Mouse (Mus musculus) liver, embryonic 14.5 days (tissue): ENCODE results near the gene Dgkz. TPM values are rescaled to one million over a fixed set of nuclear protein-coding genes. Genes with fewer than 3 reads are reported as not detected.

Experiments used
- ATAC-seq: fragments of 200-750 bp; cut with Nextera tagmentation; 2 replicates; pipeline ENCODE4 v1.8.0; 2017; ENCODE audit warnings: moderate number of reproducible peaks, mild to moderate bottlenecking, moderate library complexity; ENCODE audit not compliant: insufficient read depth
- DNase-seq, 3 experiments: peaks; one replicate each; pipeline ENCODE4 v3.0.0-alpha.2; 2012 to 2013; ENCODE audit warnings: low read depth in 3 of 3, low spot score in 3 of 3
- H3K27ac ChIP-seq: fragments of 300-500 bp; sonication (generic); 2 replicates; pipeline ENCODE4 v1.5.1; 2014; ENCODE audit warnings: moderate library complexity, mild to moderate bottlenecking, control low read depth, inconsistent platforms
- H3K27me3 ChIP-seq: fragments of 300-500 bp; sonication (generic); 2 replicates; pipeline ENCODE4 v1.6.1; 2014; ENCODE audit warnings: mild to moderate bottlenecking, low read length, moderate library complexity; ENCODE audit not compliant: control insufficient read depth, insufficient read depth
- H3K36me3 ChIP-seq: fragments of 300-500 bp; sonication (generic); replicated peaks from 2 replicates; pipeline ENCODE4 v1.6.1; 2014; ENCODE audit warnings: low read depth; ENCODE audit not compliant: control insufficient read depth, insufficient read depth
- H3K4me1 ChIP-seq, 2 experiments: fragments of 200-500 bp in 1 of 2; fragments of 300-500 bp in 1 of 2; sonication (generic) in 1 of 2; replicated peaks; 2 replicates each; pipeline ENCODE4 v1.6.1; 2012 to 2014; ENCODE audit warnings: antibody characterized with exemption in 1 of 2, inconsistent platforms in 1 of 2, low read length in 1 of 2; ENCODE audit not compliant: control insufficient read depth in 2 of 2, insufficient read depth in 2 of 2
- H3K4me2 ChIP-seq: fragments of 300-500 bp; sonication (generic); 2 replicates; pipeline ENCODE4 v1.6.1; 2014; ENCODE audit warnings: low read depth, mild to moderate bottlenecking, control low read depth, moderate library complexity
- H3K4me3 ChIP-seq, 2 experiments: fragments of 200-500 bp in 1 of 2; fragments of 300-500 bp in 1 of 2; sonication (generic) in 1 of 2; 2 replicates each; pipeline ENCODE4 v1.5.1; 2012 to 2014; ENCODE audit warnings: low read depth in 2 of 2, low read length in 2 of 2, mild to moderate bottlenecking in 2 of 2, control low read depth in 1 of 2, inconsistent platforms in 1 of 2, moderate library complexity in 1 of 2; ENCODE audit not compliant: insufficient read depth in 1 of 2
- H3K9ac ChIP-seq: fragments of 300-500 bp; sonication (generic); replicated peaks from 2 replicates; pipeline ENCODE4 v1.6.1; 2014; ENCODE audit warnings: mild to moderate bottlenecking, control low read depth, moderate library complexity
- H3K9me3 ChIP-seq: fragments of 300-500 bp; sonication (generic); 2 replicates; pipeline ENCODE4 v1.6.1; 2016; ENCODE audit warnings: low read length, mixed read lengths; ENCODE audit not compliant: control insufficient read depth
- CTCF ChIP-seq: IDR thresholded peaks from 2 replicates; pipeline ENCODE4 v1.5.1; 2016; ENCODE audit warnings: antibody characterized with exemption, low read depth, control low read depth
- EP300 ChIP-seq: IDR thresholded peaks from 2 replicates; pipeline ENCODE4 v1.6.1; 2016; ENCODE audit warnings: antibody characterized with exemption, low read depth
- WGBS: fragments of 180-500 bp; shearing (Covaris S2); extraction: QIAGEN DNeasy Blood & Tissue Kit; methylation state at CpG from one replicate; pipeline ENCODE4 v1.1.7; 2014; ENCODE audit not compliant: insufficient replicate concordance; 5-methylcytosine and 5-hydroxymethylcytosine counted together
- polyA plus RNA-seq, 2 experiments: library from polyadenylated mRNA; depleted of rRNA in 1 of 2; stranded (reverse) in 1 of 2; unstranded in 1 of 2; fragments of >200 nt; fragmentation: Nextera tagmentation in 1 of 2; extraction: Ambion mirVana in 1 of 2; gene quantifications; 2 replicates each; pipeline versions ENCODE4 v1.2.1 to v1.2.3; 2012 to 2014

Dgkz gene
- polyA plus RNA-seq, 2 experiments: 19.6 to 60.7 TPM

- Histone ChIP-seq H3K4me2 (peak overlapping the region; percentile 47), H3K9ac (no peak overlapping the region), H3K9me3 (no peaks in the 10 kb centered on the region), H3K36me3 (no peaks in the 10 kb centered on the region), H3K27ac (no peak overlapping the region), H3K4me3 (peak overlapping the region in 1 of 2 experiments; percentile 18; a peak in 1 of 4 replicates), H3K4me1 (peaks cover 0 to 16% of the 10 kb centered on the region in 2 experiments; a peak in 2 of 4 replicates), H3K27me3 (no peaks in the 10 kb centered on the region)
- WGBS: under 1% methylated on average over 13 of the region's 13 CpGs
- ATAC-seq (peak; percentile 85), DNase-seq (peak; percentile 49 to 64 (median 50))
- TF ChIP-seq EP300 (no peak), CTCF (no peak)
Observed at GRCm38 (mm10) chr2:91984439-91984838, 8.8 kb upstream of the Dgkz start.

- no peak overlapping the region for H3K9ac ChIP-seq
- H3K4me2 ChIP-seq: no peak overlapping the region
- no peaks in the 10 kb centered on the region for H3K36me3 ChIP-seq
- peaks cover 0 to 17% of the 10 kb centered on the region in 2 experiments; a peak in 3 of 4 replicates for H3K4me1 ChIP-seq
- H3K27ac ChIP-seq: no peak overlapping the region
- H3K27me3 ChIP-seq: peaks cover 23% of the 10 kb centered on the region
- 45% methylated on average over 5 of the region's 5 CpGs for WGBS
- H3K4me3 ChIP-seq: no peak overlapping the region
- ATAC-seq (no peak), DNase-seq (no peak)
- TF ChIP-seq EP300: no peak
- no peak for TF ChIP-seq CTCF
- no peaks in the 10 kb centered on the region for H3K9me3 ChIP-seq
Observed at GRCm38 (mm10) chr2:91980830-91981229, 5.2 kb upstream of the Dgkz start.

DNA sequence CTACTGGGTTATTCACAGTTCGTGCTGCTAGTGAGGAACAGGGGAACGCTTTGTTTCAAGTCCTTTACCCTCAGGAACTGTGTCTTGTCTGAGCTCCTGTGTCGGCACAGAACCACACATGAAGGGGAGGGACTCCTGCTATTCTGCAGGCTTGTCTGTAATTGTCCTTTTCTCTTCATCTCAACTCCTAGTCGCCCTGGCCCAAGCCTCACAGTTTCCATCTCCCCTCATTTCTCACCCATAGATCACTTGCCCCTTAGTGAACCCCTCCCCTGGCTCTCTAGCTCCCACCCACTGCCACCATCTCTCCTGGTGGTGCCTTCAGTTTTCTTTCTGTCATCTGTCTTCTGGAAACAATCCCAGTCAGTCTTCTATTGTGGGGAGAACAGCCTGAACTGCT lies 4.6 kb upstream of the Dgkz start:
- Histone ChIP-seq H3K4me3 (no peak overlapping the region), H3K9me3 (no peaks in the 10 kb centered on the region), H3K4me2 (no peak overlapping the region), H3K36me3 (no peaks in the 10 kb centered on the region), H3K27ac (no peak overlapping the region), H3K9ac (no peak overlapping the region), H3K27me3 (peaks cover 29% of the 10 kb centered on the region), H3K4me1 (peaks cover 0 to 15% of the 10 kb centered on the region in 2 experiments; a peak in 3 of 4 replicates)
- ATAC-seq (no peak), DNase-seq (no peak)
- 23% methylated on average over 4 of the region's 4 CpGs for WGBS
- TF ChIP-seq EP300: no peak

DNA sequence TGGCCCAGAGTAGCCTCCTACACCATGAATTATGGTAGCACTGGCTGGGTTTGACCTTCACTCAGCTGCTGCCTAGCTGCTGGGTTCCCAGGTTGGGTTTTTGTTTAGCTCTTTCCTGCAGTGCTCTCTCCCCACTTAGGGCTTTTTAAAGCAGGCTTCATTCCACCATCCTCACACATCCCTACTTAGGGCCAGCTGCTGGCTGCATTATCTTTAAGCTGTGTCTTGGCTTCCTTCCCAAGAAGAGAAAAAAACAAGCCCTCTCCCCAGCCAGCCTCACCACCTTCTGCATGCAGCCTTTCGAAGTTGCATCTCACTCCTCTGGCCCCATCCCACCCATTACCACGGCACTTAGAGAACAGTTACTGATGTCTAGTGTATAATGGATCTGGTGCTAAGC lies 2.9 kb upstream of the Dgkz start:
- H3K4me2 ChIP-seq: no peak overlapping the region
- H3K9me3 ChIP-seq: no peaks in the 10 kb centered on the region
- no peak overlapping the region for H3K9ac ChIP-seq
- no peak for TF ChIP-seq EP300
- TF ChIP-seq CTCF: no peak
- H3K27ac ChIP-seq: no peak overlapping the region
- peaks cover 46% of the 10 kb centered on the region for H3K27me3 ChIP-seq
- H3K4me1 ChIP-seq: peaks cover 0 to 3% of the 10 kb centered on the region in 2 experiments; a peak in 1 of 4 replicates
- WGBS: 14% methylated on average over 2 of the region's 2 CpGs
- DNase-seq: no peak
- H3K36me3 ChIP-seq: no peaks in the 10 kb centered on the region
- ATAC-seq: no peak
- H3K4me3 ChIP-seq: no peak overlapping the region

- no peak overlapping the region for H3K27ac ChIP-seq
- peaks cover 0 to 3% of the 10 kb centered on the region in 2 experiments; a peak in 1 of 4 replicates for H3K4me1 ChIP-seq
- no peaks in the 10 kb centered on the region for H3K9me3 ChIP-seq
- ATAC-seq: no peak
- H3K9ac ChIP-seq: no peak overlapping the region
- DNase-seq: no peak
- WGBS: 29% methylated on average over 4 of the region's 4 CpGs
- no peak overlapping the region for H3K4me3 ChIP-seq
- no peaks in the 10 kb centered on the region for H3K36me3 ChIP-seq
- H3K27me3 ChIP-seq: peaks cover 52% of the 10 kb centered on the region
- H3K4me2 ChIP-seq: no peak overlapping the region
- TF ChIP-seq EP300 (no peak), CTCF (no peak)
Observed at GRCm38 (mm10) chr2:91977960-91978359, 2.3 kb upstream of the Dgkz start.
